Mouse (Mus musculus) ovary, postnatal 14 days (tissue): ENCODE measurements at regions not wholly inside any gene's neighbourhood (a gene's known extent, or its start where the extent isn't known, plus 50 kb on each side); places are given as distances from the start of the nearest gene placed in this dataset.

ENCODE experiments used
- DNase-seq: peaks from one replicate; pipeline ENCODE4 v3.0.0; 2022; ENCODE audit warnings: low spot score

DNA sequence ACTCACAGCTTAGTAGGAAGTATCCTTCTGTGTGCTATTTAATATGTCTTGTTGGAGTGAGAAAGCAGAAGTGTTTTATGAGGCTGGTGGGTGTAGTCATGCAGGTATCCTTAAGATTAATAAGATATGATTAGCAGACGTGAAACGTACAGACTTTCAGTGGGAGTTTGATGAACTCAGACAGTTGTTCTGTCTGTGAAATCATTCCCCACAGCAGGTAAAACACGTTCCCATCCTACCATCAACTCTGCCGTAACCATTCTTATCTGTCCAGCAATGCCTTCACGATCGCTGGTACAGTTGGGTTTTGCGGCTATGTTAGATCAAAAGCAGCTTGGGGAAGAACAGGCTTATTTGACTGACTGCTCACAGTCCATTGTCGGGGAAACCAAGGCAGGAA is 332.3 kb downstream of the Med10 start:
- DNase-seq = no peak

DNA sequence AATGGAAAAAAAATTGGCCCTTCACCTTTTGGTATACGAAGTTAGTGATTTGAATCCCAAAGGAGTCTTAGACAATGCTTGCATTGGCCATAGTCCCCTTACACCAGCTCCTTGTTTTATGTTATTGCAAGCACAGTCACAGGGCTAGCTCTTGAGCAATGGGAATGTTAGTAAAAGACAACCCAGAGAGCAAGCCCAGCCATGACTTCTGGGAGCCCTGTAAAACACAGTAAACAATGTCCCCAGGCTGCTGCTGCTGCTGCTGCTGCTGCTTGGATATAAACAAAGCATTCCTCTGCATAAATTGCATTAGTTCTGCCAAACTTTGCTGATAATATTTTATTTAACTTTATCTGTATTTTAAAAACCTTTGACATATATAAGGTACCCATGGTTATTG is 334.0 kb downstream of the Med10 start:
- no peak for DNase-seq

DNA sequence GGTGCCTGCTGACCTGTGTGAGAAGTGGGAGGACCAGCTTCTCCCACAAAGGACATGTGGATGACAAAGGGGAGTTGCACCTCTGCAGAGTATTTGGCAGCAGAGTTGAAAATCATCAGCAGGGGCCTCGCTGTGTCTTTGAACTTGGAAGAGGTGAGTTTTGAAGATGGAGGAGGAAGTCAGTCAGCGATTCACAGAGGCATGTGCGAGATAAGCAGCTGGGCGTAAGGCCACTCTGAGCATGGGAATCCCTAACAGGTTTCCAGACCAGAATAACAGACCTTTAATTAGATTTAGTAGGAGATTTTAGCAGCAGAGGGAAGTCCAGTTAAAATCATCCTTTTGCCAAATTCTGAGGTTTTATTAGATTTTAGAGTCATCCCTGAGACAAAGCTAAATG is 342.3 kb downstream of the Med10 start:
- DNase-seq = no peak

DNA sequence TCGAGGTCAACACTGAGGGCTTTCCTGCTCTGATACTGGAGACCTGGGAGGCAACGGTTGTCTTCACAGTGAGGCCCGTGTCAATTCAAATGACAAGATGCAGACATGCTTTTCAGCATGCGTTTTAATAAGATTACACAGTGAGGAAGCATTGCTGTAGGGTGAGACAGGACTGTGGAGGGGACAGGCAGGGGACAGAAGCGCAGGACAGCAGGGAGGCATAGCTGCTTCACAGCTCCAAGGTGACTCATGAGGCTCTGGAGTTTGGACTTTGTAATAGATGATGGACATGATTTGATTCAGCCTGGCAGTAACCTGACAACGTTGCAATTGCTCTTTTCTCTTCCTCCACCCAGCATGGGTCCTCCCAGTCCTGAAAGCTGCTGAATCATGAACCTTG is 343.3 kb downstream of the Med10 start:
- no peak for DNase-seq

DNA sequence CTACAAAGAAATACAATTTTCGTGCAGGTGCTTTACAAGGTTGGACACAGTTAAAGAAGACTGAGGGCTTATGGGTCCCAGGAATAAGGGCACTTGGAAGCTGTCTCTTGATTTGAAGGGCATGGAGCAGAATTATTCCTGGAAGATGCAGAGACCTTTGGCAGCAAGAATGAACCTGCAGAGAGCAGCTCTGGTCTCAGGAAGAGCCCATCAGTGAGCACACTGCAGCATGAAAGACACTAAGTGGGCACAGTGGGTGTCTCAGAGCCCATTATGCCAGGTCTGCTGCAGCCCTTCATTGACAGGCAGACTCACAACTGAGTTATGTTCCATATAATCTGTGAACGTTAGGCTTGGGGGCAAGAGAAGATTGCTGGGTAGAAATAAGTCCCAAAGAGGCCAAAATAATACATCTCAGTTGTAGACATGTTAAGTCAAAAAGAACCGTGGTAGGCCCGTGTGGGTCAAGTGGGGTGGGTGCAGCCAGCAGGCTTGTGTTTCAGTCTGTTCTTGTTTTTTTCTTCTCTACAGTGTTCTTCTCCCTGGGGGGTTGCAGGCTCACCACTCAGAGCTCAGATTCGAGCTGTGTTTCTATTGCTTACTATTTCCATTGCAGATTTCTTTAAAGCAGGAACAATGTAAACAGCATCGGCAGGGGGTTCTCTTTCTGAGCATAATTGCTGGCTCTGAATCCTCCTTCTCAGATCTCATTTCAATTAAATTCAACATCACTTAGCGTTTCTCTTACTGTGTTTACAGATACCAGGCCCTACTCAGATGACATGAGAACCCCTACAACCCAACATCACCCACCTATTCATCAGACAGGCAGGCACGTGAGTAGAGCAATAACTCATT is 347.1 kb downstream of the Med10 start:
- no peak for DNase-seq

DNA sequence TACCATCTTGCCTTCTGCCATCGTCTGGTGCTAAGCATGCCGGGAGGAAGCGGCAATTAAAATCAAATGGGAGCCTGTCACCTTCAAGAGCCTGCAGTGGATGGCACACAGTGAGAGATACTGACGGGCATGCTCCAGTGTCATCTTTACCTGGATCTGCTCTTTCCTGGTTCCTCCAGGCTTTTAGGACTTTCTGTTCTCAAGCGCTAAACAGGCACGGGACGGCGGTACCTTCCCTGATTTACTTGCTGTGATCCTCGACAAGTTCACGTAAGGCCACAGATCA is 347.6 kb downstream of the Med10 start:
- no peak for DNase-seq

DNA sequence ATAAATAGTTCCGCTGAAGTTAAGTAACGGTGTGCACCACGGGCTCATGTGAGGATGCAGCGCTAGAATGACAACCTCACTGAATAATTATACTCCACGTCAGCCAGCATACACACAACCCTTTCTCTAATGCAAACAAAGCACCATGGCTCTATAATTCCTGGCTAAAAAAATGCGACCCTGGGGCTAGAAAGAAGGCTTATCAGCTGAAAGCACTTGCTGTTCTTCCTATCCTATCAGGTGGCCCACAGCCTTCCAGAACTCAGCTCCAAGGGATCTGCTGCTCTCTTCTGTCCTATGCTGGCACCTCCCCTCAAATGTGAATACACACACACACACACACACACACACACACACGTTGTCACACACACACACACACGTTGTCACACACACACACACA is 350.9 kb downstream of the Med10 start:
- no peak for DNase-seq

DNA sequence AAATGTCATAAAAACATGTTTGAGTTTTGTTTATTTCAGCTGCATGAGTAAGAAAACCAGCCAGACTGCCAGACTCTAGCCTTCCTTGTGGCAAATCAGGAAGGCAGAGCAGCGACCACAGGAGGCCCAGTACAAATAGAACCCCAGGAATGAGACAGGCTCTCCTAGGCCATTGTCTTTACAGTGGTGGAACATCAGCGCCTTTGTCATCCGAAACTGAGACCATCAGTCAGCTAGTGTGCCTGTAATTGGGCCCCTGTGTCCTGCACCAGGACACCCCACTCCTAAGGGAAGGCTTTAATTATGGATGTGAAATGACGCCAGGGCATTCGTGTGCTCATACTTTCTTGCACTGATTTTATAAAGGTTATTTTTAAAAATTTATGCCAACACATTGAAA is 353.4 kb downstream of the Med10 start:
- no peak for DNase-seq

DNA sequence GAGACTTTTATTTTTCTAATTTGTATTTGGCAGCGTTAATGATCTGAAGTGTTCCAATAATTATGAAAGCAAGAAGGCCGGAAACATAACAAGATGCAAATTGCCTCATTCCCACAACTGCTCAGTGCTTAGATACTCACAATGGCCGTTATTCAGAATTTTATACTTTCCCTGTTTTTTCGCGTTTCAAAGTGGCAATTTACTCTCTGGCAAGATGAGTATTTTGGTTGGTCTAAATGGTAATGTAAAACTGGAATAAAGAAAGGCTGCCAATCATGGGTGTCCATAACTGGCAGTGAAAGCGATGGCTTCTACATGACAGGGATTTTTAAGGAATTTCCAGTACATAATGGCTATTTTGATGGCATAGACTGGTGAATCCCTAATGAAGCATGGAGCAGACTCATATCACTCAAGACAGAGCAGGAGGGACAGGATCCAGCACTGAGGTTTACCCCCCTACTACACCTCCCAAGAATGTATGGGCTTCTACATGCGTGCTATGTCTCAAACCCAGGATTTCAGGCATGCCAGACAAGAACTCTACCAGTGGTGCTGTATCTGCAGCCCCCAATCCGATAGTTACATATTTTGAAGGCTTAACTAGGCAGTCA is 354.9 kb downstream of the Med10 start:
- no peak for DNase-seq

DNA sequence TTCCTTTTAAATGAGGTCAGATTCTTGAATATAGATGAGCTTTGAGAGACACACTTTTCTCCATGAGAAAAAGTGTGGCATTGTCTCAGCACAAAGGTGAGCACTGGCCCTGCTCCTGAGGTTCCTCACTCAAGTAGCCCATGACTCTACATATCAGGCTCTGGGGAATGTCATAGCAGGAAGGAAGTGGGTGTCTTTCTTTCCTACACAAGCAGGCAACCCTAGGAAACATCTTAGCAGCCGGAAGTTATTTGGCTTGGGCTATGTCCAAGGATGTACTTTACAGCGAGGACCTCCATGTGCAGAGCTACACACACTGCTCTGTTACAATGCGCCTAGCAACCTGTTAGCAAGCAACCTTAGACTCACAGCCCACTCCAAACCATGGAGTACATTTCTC is 356.9 kb downstream of the Med10 start:
- no peak for DNase-seq

DNA sequence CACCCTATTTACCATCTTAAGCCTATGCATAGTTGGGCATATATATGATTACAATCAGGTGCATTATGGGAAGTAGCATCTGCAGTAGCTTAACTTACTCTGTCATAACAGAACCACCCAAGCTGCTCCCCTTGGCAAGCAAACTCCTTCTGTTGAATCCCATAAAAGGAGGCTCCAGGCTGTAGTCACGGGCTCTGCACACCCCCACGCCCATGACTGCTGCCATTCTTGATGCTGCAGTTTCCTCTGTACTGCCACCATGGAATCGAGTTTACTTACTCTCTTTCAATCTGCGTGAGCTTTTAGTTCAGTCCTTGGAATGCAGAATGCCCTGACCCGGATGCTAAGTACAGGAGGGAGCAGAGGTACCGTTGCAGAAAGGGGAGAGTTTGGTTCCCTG is 357.4 kb downstream of the Med10 start:
- DNase-seq = no peak

DNA sequence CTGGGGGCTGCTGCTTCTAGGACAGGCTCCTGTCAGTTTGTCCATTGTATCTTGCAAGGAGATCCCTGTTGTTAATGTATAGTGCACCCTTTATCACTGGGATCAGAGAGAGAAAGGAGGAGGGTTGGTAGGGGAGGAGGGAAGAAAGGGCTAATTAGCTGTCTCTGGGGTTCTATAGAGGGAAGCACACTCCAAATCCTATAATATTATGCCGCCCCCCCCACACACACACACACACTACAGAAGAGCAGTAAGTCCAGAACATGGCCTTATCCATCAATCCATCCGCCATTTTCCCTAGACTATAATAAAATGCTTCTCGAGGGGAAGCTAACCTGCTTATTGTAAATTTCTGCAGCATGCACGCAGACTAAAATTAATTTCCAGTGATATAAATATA is 359.9 kb downstream of the Med10 start:
- no peak for DNase-seq

DNA sequence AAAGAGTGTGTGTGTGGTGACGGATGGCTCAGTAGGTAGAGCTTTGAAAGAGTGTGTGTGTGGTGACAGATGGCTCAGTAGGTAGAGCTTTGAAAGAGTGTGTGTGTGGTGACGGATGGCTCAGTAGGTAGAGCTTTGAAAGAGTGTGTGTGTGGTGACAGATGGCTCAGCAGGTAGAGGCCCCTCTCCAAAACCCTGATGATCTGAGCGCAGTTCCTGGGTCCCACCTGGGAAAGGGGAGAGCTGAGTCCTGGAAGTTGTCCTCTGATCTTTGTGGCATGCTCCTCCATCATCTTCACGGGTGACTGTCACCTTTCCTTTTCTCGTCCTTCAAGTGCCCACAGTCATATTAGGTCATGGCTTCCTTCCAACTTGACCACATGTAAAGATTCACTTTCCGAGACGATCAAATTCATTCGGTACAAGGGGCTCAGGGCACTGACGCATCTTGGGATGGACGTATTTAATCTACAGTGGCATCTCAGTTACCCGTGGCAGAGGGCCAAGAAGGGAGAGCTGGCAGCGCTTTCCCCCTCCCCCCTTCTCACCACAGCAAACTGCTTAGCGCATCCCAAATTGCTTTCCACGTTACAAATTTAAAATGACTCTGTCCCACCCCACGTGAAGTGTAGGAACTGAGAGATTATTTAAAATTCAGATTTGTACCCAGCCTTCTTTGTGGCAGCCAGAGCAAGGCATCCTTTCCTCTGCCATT is 363.5 kb downstream of the Med10 start:
- no peak for DNase-seq

DNA sequence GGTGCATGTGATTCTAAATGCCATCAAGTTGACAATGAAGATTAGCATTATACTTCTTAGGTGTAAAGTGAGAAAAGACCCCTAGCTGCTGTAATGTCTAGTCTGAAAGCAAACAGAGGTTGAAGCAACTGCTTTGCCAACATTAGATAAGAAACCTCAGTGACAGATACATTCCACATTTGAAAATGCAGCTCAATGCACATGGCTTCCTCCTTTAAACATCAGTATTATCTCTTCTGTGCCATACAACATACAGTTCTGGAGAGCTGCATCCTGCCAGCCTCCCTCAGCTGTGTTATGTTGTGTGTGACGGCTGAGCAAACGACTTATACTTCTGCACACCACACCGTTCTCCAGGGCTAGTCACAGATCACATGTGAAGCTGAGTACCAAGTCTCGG is 365.6 kb downstream of the Med10 start:
- DNase-seq = no peak

DNA sequence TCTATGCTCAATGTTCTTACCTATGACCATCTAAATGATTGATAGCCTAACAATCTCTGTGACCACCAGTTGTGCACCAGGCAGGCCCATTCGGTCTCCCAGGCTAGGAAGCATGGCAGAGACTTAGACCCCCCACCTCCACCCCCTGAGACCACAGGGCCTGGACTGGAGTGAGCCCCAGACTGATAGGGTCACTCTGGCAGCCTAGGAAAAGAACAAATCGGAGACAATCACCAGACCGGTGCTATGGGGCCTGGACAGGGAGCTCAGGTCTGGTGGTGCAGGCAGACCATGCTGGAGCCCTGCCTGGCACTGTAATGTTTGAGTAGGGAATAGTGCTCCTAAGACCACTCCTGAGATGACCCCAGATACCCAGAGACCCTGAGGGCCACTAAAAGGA is 366.7 kb downstream of the Med10 start:
- DNase-seq = no peak

DNA sequence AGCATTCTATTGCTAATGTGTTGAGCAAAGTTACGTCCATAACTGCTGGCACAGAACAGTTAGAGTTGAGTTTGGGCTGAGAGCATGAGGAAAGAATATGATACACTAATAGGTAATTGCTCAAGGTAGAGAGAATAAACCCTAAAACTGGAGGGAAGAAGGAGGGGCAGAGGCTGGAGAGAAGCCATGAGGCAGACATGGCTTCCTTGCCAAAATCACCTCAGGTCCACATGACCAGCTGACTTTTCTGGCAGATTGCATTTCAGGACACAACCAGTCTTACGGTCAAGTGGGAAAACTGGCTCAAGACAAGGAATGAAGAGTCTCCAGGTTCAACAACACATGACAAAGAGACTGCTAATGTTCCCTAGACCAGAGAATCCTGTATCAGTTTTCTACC is 374.9 kb downstream of the Med10 start:
- DNase-seq = no peak

DNA sequence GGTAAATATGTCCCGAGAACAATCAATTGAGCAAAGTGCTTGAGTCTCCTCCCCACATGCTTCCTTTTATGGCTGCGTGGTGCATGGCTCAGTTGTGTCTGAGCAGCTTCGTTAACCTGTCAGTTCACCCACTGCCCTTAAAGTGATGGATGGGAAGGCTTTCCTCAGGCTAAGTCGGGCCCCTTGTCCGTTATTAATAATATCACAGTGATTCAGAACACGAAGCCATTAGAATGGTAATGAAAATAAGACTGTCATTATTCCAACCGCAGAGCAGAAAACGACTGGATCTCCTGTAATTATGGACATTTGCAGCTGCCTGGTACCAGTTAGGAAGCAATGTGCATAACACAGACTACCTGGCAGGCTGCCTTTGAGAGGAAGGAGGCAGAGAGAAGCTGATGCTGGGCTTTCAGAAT is 375.9 kb downstream of the Med10 start:
- no peak for DNase-seq

DNA sequence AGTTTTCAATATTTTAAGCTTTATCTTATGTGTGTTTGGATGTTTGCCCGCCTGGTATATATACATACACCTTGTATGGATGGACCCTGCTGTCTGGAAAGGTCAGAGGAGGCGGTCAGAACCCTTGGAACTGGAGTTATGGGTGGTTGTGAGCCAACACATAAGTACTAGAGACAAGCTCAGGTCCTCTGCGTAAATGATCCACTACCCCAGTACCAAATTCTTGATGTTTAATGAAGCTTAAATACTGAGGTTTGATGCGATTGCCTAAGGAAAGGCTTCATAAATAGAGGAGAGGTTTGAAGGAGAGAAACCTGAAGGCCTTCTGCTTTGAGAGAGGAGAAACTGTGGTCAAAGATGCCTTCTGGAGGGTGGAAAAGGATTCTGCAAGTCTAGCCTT is 388.8 kb downstream of the Med10 start:
- DNase-seq = no peak

DNA sequence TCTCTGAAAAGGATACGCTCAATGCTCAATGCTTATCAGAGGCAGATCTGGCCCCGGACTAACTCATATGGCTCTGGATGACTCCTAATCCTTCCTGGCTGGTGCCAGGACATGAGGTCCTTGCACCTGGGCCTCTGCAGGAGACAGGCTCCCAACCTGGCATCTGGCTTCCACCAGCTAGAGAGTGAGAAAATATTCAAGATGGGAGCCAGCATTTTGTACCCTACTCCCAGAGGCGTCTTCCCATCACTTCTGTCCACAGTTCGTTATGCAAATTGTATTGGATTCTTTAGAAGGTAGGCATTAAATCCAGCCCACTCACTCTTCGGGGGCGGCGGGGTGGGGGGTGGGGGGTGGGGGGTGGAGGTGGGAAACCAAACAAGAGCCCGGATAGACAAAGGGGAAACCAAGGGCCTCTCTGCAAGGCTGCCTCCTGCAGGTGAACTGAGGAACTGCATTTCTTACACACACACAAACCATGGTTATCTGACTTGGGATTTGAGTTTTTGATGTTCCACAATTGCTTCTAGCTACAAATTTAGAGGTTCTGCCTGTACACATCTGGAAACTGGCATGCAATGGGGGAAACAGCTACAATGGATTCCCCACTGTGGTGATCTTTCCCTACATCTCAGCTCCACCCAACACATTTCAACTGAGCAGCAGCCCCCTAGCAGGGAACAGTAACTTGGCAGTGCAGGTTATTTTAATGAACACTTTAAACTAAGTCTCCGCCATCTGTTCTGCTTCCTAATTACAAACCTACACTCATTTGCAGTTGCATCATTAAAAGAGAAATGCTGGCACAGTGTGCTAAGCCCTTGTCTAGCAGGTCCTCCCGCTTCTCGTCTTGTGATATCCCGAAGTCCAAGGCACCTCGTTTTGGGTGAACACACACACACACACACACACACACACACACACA is 390.2 kb downstream of the Med10 start:
- no peak for DNase-seq

DNA sequence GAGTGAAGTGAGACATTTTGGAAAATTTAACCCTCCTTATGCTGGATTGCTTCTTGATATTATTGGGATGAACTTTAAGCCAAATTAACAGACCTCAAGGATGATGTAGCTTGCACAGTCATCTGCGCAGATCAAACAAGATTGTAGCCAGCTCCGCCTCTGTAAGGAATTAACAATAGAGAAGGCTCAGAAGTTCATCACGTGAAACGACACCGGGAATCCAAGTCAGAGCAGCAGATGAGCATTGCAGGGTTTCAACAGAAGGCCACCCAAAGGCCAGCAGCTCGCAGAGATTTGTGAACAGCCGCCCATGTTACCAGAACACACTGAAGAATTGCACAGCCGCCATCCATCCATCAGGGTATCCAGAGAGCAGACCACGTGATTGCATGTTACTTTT is 391.1 kb downstream of the Med10 start:
- DNase-seq = no peak

DNA sequence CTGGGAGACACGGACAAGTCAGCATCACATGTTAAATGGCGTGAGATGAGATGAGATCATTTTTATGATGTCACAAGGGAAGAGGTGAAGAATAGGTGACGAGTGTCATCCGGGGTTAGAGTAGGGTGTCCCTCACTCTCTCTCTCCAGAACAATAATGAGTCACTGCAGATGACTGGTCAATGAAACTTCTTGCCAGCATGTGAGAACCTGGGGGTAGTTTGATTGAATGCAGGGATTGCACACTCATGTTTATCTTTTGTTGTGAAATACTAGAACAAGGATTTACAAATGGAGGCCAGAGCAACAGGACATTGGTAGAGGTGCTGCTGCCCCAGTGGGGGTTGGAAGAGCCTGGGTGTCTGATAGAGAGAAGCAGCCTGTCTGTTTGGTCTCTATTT is 393.7 kb downstream of the Med10 start:
- DNase-seq = no peak

DNA sequence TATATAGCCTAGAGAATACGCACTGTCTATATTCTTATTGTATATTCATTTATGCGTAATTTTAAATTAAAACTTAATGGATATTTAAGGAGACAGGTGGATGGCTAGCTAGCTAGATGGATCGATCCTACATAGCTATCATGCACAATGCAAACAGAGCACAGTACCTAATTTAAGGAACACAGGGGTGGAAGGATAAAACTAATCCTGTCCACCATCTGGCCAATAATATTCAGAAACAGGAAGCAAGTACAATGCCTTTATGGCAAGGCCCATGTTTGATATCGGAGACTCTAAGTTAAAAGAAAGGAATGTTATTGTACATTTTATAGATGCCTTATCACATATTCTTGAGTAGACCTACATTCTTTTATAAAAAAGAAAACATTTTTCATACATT is 396.4 kb downstream of the Med10 start:
- no peak for DNase-seq

DNA sequence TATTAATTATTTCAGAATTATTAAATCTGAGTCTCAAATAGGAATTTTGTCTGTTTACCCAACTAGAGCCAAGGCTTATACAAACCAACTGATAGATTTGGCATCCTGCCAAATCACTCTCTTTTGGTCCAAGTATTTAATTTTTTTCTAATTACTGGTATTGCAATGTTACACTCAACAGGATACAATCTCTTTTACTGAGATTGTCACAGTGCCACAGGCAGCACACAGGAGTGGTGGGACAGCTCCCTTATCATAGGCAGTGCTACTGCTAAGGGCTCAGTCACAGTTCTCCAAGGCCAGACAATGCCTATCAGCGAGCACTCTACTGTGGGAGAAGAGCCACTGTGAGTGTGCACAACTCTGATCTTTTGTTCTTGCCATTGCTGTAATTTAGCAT is 396.9 kb downstream of the Med10 start:
- no peak for DNase-seq
